In the genomic region with DNA sequence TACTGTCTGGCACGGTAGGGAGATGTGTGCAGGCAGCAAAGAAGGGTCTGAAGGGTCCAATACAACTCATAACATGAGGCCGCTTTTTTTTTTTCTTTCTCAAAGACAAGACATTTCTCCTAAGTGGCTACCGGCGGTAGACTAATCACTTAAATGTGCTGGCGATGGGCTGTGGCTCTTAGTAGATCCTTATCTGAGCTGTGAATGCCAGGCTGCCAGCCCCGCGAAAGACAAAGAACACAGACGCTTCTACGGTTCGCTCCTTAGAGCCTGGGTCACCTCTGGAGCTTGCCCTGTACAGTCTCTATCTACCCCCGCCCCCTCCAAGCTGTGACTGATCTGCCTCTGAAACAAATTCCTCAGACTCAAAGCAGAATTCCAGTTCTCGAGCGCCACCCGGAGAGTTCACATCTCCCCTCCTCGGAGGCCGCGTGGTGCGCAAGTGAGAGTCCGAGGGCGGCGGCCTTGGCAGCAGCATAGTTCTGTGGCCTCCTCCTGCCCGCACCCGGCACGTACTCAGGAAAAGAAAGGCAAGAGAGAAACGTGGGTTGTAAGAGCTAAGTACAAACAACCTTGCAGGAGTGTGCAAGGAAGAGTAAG, we compare ENCODE assay signal across 8 mouse cellular contexts. TPM values are rescaled to one million over a fixed set of nuclear protein-coding genes. Genes with fewer than 3 reads are reported as not detected.
A peak's percentile ranks its signal among the peaks of the same experiment; 100 is the strongest.
DNase-seq lines count a peak whose midpoint lies in the region; ATAC-seq lines count a peak whose summit lies in the region.

No protein-coding gene starts in this region.

- whole genome bisulfite sequencing in embryonic facial prominence, embryonic 11.5 days: 3% methylated on average over 25 of the region's 25 CpGs
- WGBS in heart, embryonic 12.5 days: 2% methylated on average over 25 of the region's 25 CpGs
- WGBS in kidney, embryonic 16.5 days: 9% methylated on average over 25 of the region's 25 CpGs
- WGBS in stomach, embryonic 16.5 days: 5% methylated on average over 25 of the region's 25 CpGs

- DNase-seq in ovary, postnatal 36 days (ENCODE audit: low spot score): peak; percentile 64
- DNase-seq in ovary, postnatal 14 days (ENCODE audit: low spot score): no peak
- no peak for DNase-seq in embryonic facial prominence, embryonic 11.5 days (ENCODE audit: low spot score)
- DNase-seq in lung, postnatal 14 days: peak; percentile 61
- DNase-seq in T-cell, adult 2 months (ENCODE audit: low spot score): no peak

- no peak overlapping the region for H3K27ac ChIP-seq in embryonic facial prominence, embryonic 11.5 days (replicated peaks; ENCODE audit: low read depth, low read length)
- peak overlapping the region; percentile 96 for H3K27ac ChIP-seq in heart, embryonic 12.5 days (ENCODE audit: poor library complexity, severe bottlenecking)
- H3K27ac ChIP-seq in kidney, embryonic 16.5 days (ENCODE audit: low read length): peak overlapping the region; percentile 93
- peak overlapping the region; percentile 65 for H3K27ac ChIP-seq in stomach, embryonic 16.5 days (ENCODE audit: low read length)

- peak overlapping the region; percentile 18; the same call in 1 of the 2 replicates for H3K9ac ChIP-seq in embryonic facial prominence, embryonic 11.5 days (replicated peaks; ENCODE audit: low read length)
- H3K9ac ChIP-seq in heart, embryonic 12.5 days: peak overlapping the region; percentile 36; the same call in 1 of the 2 replicates
- H3K9ac ChIP-seq in kidney, embryonic 16.5 days (replicated peaks; ENCODE audit: low read length): 0 out of 2 replicates have a peak overlapping the region, but pooled peaks have one; percentile 77
- no peak overlapping the region for H3K9ac ChIP-seq in stomach, embryonic 16.5 days (ENCODE audit: low read length)

- peaks cover 29% of the 10 kb centered on the region for H3K27me3 ChIP-seq in embryonic facial prominence, embryonic 11.5 days (ENCODE audit: control insufficient read depth, insufficient read depth, low read length)
- peaks cover 74% of the 10 kb centered on the region for H3K27me3 ChIP-seq in heart, embryonic 12.5 days (replicated peaks)
- H3K27me3 ChIP-seq in kidney, embryonic 16.5 days (ENCODE audit: insufficient read depth, low read length): peaks cover 73% of the 10 kb centered on the region
- peaks cover 44% of the 10 kb centered on the region for H3K27me3 ChIP-seq in stomach, embryonic 16.5 days (ENCODE audit: control insufficient read depth, insufficient read depth, low read length)

- H3K4me2 ChIP-seq in embryonic facial prominence, embryonic 11.5 days (ENCODE audit: low read depth, low read length): peak overlapping the region; percentile 67; the same call in 1 of the 2 replicates
- H3K4me2 ChIP-seq in heart, embryonic 12.5 days: peak overlapping the region; percentile 75
- H3K4me2 ChIP-seq in kidney, embryonic 16.5 days (replicated peaks; ENCODE audit: low read depth, low read length): peak overlapping the region; percentile 68
- H3K4me2 ChIP-seq in stomach, embryonic 16.5 days (ENCODE audit: low read depth, low read length): peak overlapping the region; percentile 60

- H3K9me3 ChIP-seq in embryonic facial prominence, embryonic 11.5 days (replicated peaks; ENCODE audit: control insufficient read depth, low read length): no peaks in the 10 kb centered on the region
- H3K9me3 ChIP-seq in heart, embryonic 12.5 days (replicated peaks): no peaks in the 10 kb centered on the region
- H3K9me3 ChIP-seq in kidney, embryonic 16.5 days (ENCODE audit: low read length): no peaks in the 10 kb centered on the region
- no peaks in the 10 kb centered on the region for H3K9me3 ChIP-seq in stomach, embryonic 16.5 days (replicated peaks; ENCODE audit: control insufficient read depth, low read length)

- no peak for ATAC-seq in embryonic facial prominence, embryonic 11.5 days (replicated peaks; ENCODE audit: insufficient number of reproducible peaks, low FRiP score, low TSS enrichment, low read depth)
- ATAC-seq in heart, embryonic 12.5 days (ENCODE audit: insufficient number of reproducible peaks, low FRiP score): peak; percentile 13; the same call in 1 of the 2 replicates
- ATAC-seq in kidney, embryonic 16.5 days (ENCODE audit: low FRiP score, low TSS enrichment): no peak
- ATAC-seq in stomach, embryonic 16.5 days (ENCODE audit: insufficient read depth, low FRiP score): no peak

- H3K4me1 ChIP-seq in embryonic facial prominence, embryonic 11.5 days (ENCODE audit: control insufficient read depth, insufficient read depth, low read length): no peaks in the 10 kb centered on the region; the same call in 1 of the 2 replicates
- peaks cover 25% of the 10 kb centered on the region for H3K4me1 ChIP-seq in heart, embryonic 12.5 days (replicated peaks)
- peaks cover 52% of the 10 kb centered on the region for H3K4me1 ChIP-seq in kidney, embryonic 16.5 days (ENCODE audit: insufficient read depth, low read length)
- peaks cover 2% of the 10 kb centered on the region; the same call in 1 of the 2 replicates for H3K4me1 ChIP-seq in stomach, embryonic 16.5 days (ENCODE audit: control insufficient read depth, insufficient read depth, low read length)

- H3K36me3 ChIP-seq in embryonic facial prominence, embryonic 11.5 days (replicated peaks; ENCODE audit: control insufficient read depth, insufficient read depth, low read depth, low read length): no peaks in the 10 kb centered on the region
- H3K36me3 ChIP-seq in heart, embryonic 12.5 days: no peaks in the 10 kb centered on the region
- H3K36me3 ChIP-seq in kidney, embryonic 16.5 days (ENCODE audit: insufficient read depth, low read length): no peaks in the 10 kb centered on the region
- no peaks in the 10 kb centered on the region for H3K36me3 ChIP-seq in stomach, embryonic 16.5 days (ENCODE audit: control insufficient read depth, insufficient read depth, low read length)

- H3K4me3 ChIP-seq in embryonic facial prominence, embryonic 11.5 days (ENCODE audit: low read depth, low read length): no peak overlapping the region
- no peak overlapping the region for H3K4me3 ChIP-seq in heart, embryonic 12.5 days
- H3K4me3 ChIP-seq in kidney, embryonic 16.5 days (ENCODE audit: low read length): peak overlapping the region; percentile 53
- peak overlapping the region; percentile 50; the same call in 1 of the 2 replicates for H3K4me3 ChIP-seq in stomach, embryonic 16.5 days (replicated peaks; ENCODE audit: low read length)

RNA-seq across cellular contexts. Expression of gene Bcor, which starts 2.7 kb away (rescaled TPM):
- polyA plus RNA-seq in embryonic facial prominence, embryonic 11.5 days (2014; fragmentation: Nextera tagmentation; extraction: Ambion mirVana): 26.9 TPM in 2 replicates
- polyA plus RNA-seq in heart, embryonic 12.5 days (2016; fragmentation: Nextera tagmentation; extraction: Ambion mirVana): 20.3 and 23.4 TPM in 2 replicates
- 16.7 and 19.9 TPM in 2 replicates for polyA plus RNA-seq in kidney, embryonic 16.5 days (2015; fragmentation: Nextera tagmentation; extraction: Ambion mirVana)
- 11.1 and 13.9 TPM in 2 replicates for polyA plus RNA-seq in stomach, embryonic 16.5 days (2015; fragmentation: Nextera tagmentation; extraction: Ambion mirVana)

Comparison
In these comparisons a context has a peak if more than half of its experiments do, and no peak if none do; other contexts are left out.
1. DNase-seq: peak in ovary, postnatal 36 days (single experiment) and lung, postnatal 14 days (single experiment); none in ovary, postnatal 14 days (single experiment), embryonic facial prominence, embryonic 11.5 days (single experiment) and T-cell, adult 2 months (single experiment).
2. H3K4me3 ChIP-seq: peak in kidney, embryonic 16.5 days (single experiment) and stomach, embryonic 16.5 days (single experiment); none in embryonic facial prominence, embryonic 11.5 days (single experiment) and heart, embryonic 12.5 days (single experiment).
3. Peak in every context shown above with its lines, with median percentiles within 50 percentile points of each other: H3K4me2 ChIP-seq.